Mouse (Mus musculus): ENCODE measurements at regions not wholly inside any gene's neighbourhood (a gene's known extent, or its start where the extent isn't known, plus 50 kb on each side); places are given as distances from the start of the nearest gene placed in this dataset.
"Not testable (repeated sequence)": the region's sequence is repeated elsewhere in the genome, so short reads cannot be mapped to it uniquely, and the experiment has no call there.

GRCm38 (mm10) chr13:5373191-5373590 is 488.1 kb upstream of the Klf6 start:
- no peak for DNase-seq

- DNase-seq: no peak
Measured at GRCm38 (mm10) chr13:5408226-5408804, 453.0 kb upstream of the Klf6 start.

- no peak for DNase-seq
Measured at GRCm38 (mm10) chr13:5412052-5412451, 449.2 kb upstream of the Klf6 start.

GRCm38 (mm10) chr13:5413009-5413408 is 448.3 kb upstream of the Klf6 start:
- DNase-seq: not testable (repeated sequence)

GRCm38 (mm10) chr13:5424110-5424509 is 437.2 kb upstream of the Klf6 start:
- no peak for DNase-seq

- no peak for DNase-seq
Measured at GRCm38 (mm10) chr13:5425491-5426232, 435.6 kb upstream of the Klf6 start.

- peak; percentile 19 for DNase-seq
Measured at GRCm38 (mm10) chr13:5433652-5434051, 427.6 kb upstream of the Klf6 start.

- DNase-seq: no peak
Measured at GRCm38 (mm10) chr13:5435131-5435530, 426.2 kb upstream of the Klf6 start.

- DNase-seq: no peak
Measured at GRCm38 (mm10) chr13:5436191-5436590, 425.1 kb upstream of the Klf6 start.

- DNase-seq: no peak
Measured at GRCm38 (mm10) chr13:5440454-5440853, 420.8 kb upstream of the Klf6 start.

- no peak for DNase-seq
Measured at GRCm38 (mm10) chr13:5444759-5445478, 416.4 kb upstream of the Klf6 start.

- DNase-seq: no peak
Measured at GRCm38 (mm10) chr13:5448601-5449000, 412.7 kb upstream of the Klf6 start.

GRCm38 (mm10) chr13:5480779-5481178 is 380.5 kb upstream of the Klf6 start:
- no peak for DNase-seq

- DNase-seq: peak; percentile 70
Measured at GRCm38 (mm10) chr13:5492266-5492665, 369.0 kb upstream of the Klf6 start.

GRCm38 (mm10) chr13:5497535-5497934 is 363.7 kb upstream of the Klf6 start:
- DNase-seq: no peak

GRCm38 (mm10) chr13:5511784-5512183 is 349.5 kb upstream of the Klf6 start:
- DNase-seq: no peak

- no peak for DNase-seq
Measured at GRCm38 (mm10) chr13:5515552-5515951, 345.7 kb upstream of the Klf6 start.

GRCm38 (mm10) chr13:5516088-5516487 is 345.2 kb upstream of the Klf6 start:
- no peak for DNase-seq

- no peak for DNase-seq
Measured at GRCm38 (mm10) chr13:5519181-5519580, 342.1 kb upstream of the Klf6 start.

GRCm38 (mm10) chr13:5519600-5519999 is 341.7 kb upstream of the Klf6 start:
- no peak for DNase-seq

GRCm38 (mm10) chr13:5527400-5527799 is 333.9 kb upstream of the Klf6 start:
- DNase-seq: no peak

GRCm38 (mm10) chr13:5540321-5540720 is 321.0 kb upstream of the Klf6 start:
- no peak for DNase-seq

GRCm38 (mm10) chr13:5545521-5545920 is 315.8 kb upstream of the Klf6 start:
- no peak for DNase-seq

GRCm38 (mm10) chr13:5546011-5546410 is 315.3 kb upstream of the Klf6 start:
- DNase-seq: no peak

All from right cerebral cortex, adult 18-20 months (tissue).